In the genomic region with DNA sequence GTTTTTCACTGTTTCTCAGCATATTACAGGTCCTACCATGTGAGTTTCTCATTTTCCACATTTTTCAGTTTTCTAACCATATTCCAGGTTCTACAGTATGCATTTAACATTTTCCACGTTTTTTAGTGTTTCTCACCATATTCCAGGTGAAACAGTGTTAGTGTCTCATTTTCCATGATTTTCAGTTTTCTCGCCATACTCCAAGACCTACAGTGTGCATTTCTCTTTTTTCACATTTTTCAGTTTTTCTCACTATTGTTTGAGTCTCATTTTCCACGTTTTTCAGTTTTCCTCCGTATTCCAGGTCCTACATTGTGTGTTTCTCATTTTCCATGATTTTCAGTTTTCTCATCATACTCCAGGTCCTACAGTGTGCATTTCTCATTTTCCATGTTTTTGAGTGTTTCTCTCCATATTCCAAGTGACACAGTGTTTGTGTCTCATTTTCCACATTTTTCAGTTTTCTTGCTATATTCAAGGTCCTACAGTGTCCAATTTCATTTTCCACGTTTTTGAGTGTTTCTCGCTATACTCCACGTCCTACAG, we compare ENCODE assay signal across 17 mouse cellular contexts.
A peak's percentile ranks its signal among the peaks of the same experiment; 100 is the strongest.
DNase-seq lines count a peak whose midpoint lies in the region; ATAC-seq and TF ChIP-seq lines count a peak whose summit lies in the region.
"Had no signal": no experiment of that assay in that cellular context is flagged by ENCODE, and none has a peak within 500 bp of the region (broad histone marks: within the 10 kb centered on the region; RNA-seq: fewer than 3 reads in every experiment).

No protein-coding gene starts in this region.

- H3K4me3 ChIP-seq in forebrain, embryonic 12.5 days (replicated peaks) = no peak overlapping the region
- no peak overlapping the region for H3K4me3 ChIP-seq in forebrain, postnatal 0 days (ENCODE audit: low read depth, low read length)
- no peak overlapping the region for H3K4me3 ChIP-seq in kidney, embryonic 16.5 days (ENCODE audit: low read length)
- no peak overlapping the region for H3K4me3 ChIP-seq in intestine, postnatal 0 days (ENCODE audit: low read depth, low read length)
- H3K4me3 ChIP-seq: heart, embryonic 15.5 days; hindbrain, embryonic 12.5 days; limb, embryonic 13.5 days had no signal

- no peaks in the 10 kb centered on the region for H3K4me1 ChIP-seq in forebrain, embryonic 12.5 days
- H3K4me1 ChIP-seq in forebrain, postnatal 0 days (ENCODE audit: insufficient read depth) = no peaks in the 10 kb centered on the region
- no peaks in the 10 kb centered on the region for H3K4me1 ChIP-seq in kidney, embryonic 16.5 days (ENCODE audit: insufficient read depth, low read length)
- no peaks in the 10 kb centered on the region for H3K4me1 ChIP-seq in intestine, postnatal 0 days (replicated peaks; ENCODE audit: control insufficient read depth, insufficient read depth, low read length)
- H3K4me1 ChIP-seq: heart, embryonic 15.5 days; hindbrain, embryonic 12.5 days; limb, embryonic 13.5 days had no signal

- TF ChIP-seq CTCF in forebrain, postnatal 0 days (IDR thresholded peaks at IDR 0.05; ENCODE audit: low read depth) = no peak
- no peak for TF ChIP-seq CTCF in intestine, postnatal 0 days (IDR thresholded peaks at IDR 0.05; ENCODE audit: low read depth)

- no peaks in the 10 kb centered on the region for H3K27me3 ChIP-seq in forebrain, embryonic 12.5 days
- H3K27me3 ChIP-seq in forebrain, postnatal 0 days (ENCODE audit: insufficient read depth, low read length) = no peaks in the 10 kb centered on the region
- H3K27me3 ChIP-seq in kidney, embryonic 16.5 days (ENCODE audit: insufficient read depth, low read length) = no peaks in the 10 kb centered on the region
- H3K27me3 ChIP-seq in intestine, postnatal 0 days (replicated peaks; ENCODE audit: control insufficient read depth, insufficient read depth, low read length) = no peaks in the 10 kb centered on the region
- H3K27me3 ChIP-seq: heart, embryonic 15.5 days; hindbrain, embryonic 12.5 days; limb, embryonic 13.5 days had no signal

- intact Hi-C loops in left cerebral cortex, postnatal 14 days (cut with DNase I) = no loop called here

- ATAC-seq in forebrain, embryonic 12.5 days (ENCODE audit: low FRiP score) = 0 out of 2 replicates have a peak, but pooled peaks have one; percentile 69
- ATAC-seq in forebrain, postnatal 0 days = no peak
- ATAC-seq in kidney, embryonic 16.5 days (ENCODE audit: low FRiP score, low TSS enrichment) = no peak
- peak; percentile 56; the same call in 1 of the 2 replicates for ATAC-seq in intestine, postnatal 0 days
- ATAC-seq: activated CD4-positive, CD25-positive, alpha-beta regulatory T cell, adult 4 months; forebrain, embryonic 16.5 days; liver, postnatal 0 days had no signal

- DNase-seq in forebrain, postnatal 0 days = no peak
- DNase-seq in kidney, postnatal 14 days = peak; percentile 51
- DNase-seq in CD4-positive helper T cell, adult 2 months (ENCODE audit: low read depth, low spot score) = peak; percentile 8
- DNase-seq in left cerebral cortex, postnatal 14 days (ENCODE audit: low spot score in 2 of 2) = no peak
- no peak for DNase-seq in urinary bladder, adult 2 months (ENCODE audit: low spot score)
- DNase-seq: cerebellum, adult 11 months; gastrocnemius, postnatal 36 days; liver, postnatal 0 days had no signal

- 63% methylated on average over 7 of the region's 7 CpGs for WGBS in forebrain, embryonic 12.5 days
- WGBS in forebrain, postnatal 0 days = 80% methylated on average over 7 of the region's 7 CpGs
- WGBS in kidney, embryonic 16.5 days = 78% methylated on average over 7 of the region's 7 CpGs
- WGBS in intestine, postnatal 0 days = 77% methylated on average over 7 of the region's 7 CpGs

- no peak overlapping the region for H3K4me2 ChIP-seq in forebrain, embryonic 12.5 days
- H3K4me2 ChIP-seq in forebrain, postnatal 0 days (ENCODE audit: low read depth) = no peak overlapping the region
- H3K4me2 ChIP-seq in kidney, embryonic 16.5 days (replicated peaks; ENCODE audit: low read depth, low read length) = no peak overlapping the region
- H3K4me2 ChIP-seq in intestine, postnatal 0 days (replicated peaks; ENCODE audit: low read depth) = no peak overlapping the region
- H3K4me2 ChIP-seq: heart, embryonic 15.5 days; hindbrain, embryonic 12.5 days; limb, embryonic 13.5 days had no signal

- H3K27ac ChIP-seq in forebrain, embryonic 12.5 days = no peak overlapping the region
- no peak overlapping the region for H3K27ac ChIP-seq in forebrain, postnatal 0 days (ENCODE audit: low read depth, low read length)
- H3K27ac ChIP-seq in kidney, embryonic 16.5 days (ENCODE audit: low read length) = no peak overlapping the region
- H3K27ac ChIP-seq in intestine, postnatal 0 days (ENCODE audit: low read depth, low read length) = no peak overlapping the region
- H3K27ac ChIP-seq: heart, embryonic 15.5 days; hindbrain, embryonic 12.5 days; limb, embryonic 13.5 days had no signal

- H3K9me3 ChIP-seq in forebrain, embryonic 12.5 days = peaks cover 60% of the 10 kb centered on the region
- peaks cover 41% of the 10 kb centered on the region for H3K9me3 ChIP-seq in forebrain, postnatal 0 days (ENCODE audit: low read length)
- H3K9me3 ChIP-seq in kidney, embryonic 16.5 days (ENCODE audit: low read length) = peaks cover 46% of the 10 kb centered on the region
- peaks cover 25% of the 10 kb centered on the region for H3K9me3 ChIP-seq in intestine, postnatal 0 days (ENCODE audit: control insufficient read depth)

- H3K9ac ChIP-seq in forebrain, embryonic 12.5 days = no peak overlapping the region
- H3K9ac ChIP-seq in forebrain, postnatal 0 days = no peak overlapping the region
- H3K9ac ChIP-seq in kidney, embryonic 16.5 days (replicated peaks; ENCODE audit: low read length) = no peak overlapping the region
- no peak overlapping the region for H3K9ac ChIP-seq in intestine, postnatal 0 days (ENCODE audit: low read depth, low read length)
- H3K9ac ChIP-seq: heart, embryonic 15.5 days; hindbrain, embryonic 12.5 days; limb, embryonic 13.5 days; liver, postnatal 0 days had no signal

- no peaks in the 10 kb centered on the region for H3K36me3 ChIP-seq in forebrain, embryonic 12.5 days (replicated peaks)
- H3K36me3 ChIP-seq in forebrain, postnatal 0 days (ENCODE audit: insufficient read depth) = no peaks in the 10 kb centered on the region
- no peaks in the 10 kb centered on the region for H3K36me3 ChIP-seq in kidney, embryonic 16.5 days (ENCODE audit: insufficient read depth, low read length)
- no peaks in the 10 kb centered on the region for H3K36me3 ChIP-seq in intestine, postnatal 0 days (ENCODE audit: control insufficient read depth, insufficient read depth)
- H3K36me3 ChIP-seq: G1E; heart, embryonic 15.5 days; hindbrain, embryonic 12.5 days; limb, embryonic 13.5 days had no signal

Comparison
In these comparisons a context has a peak if more than half of its experiments do, and no peak if none do; other contexts are left out.
1. ATAC-seq: peak in forebrain, embryonic 12.5 days (single experiment) and intestine, postnatal 0 days (single experiment); none in forebrain, postnatal 0 days (single experiment) and kidney, embryonic 16.5 days (single experiment).
2. DNase-seq: peak in kidney, postnatal 14 days (single experiment) and CD4-positive helper T cell, adult 2 months (single experiment); none in forebrain, postnatal 0 days (single experiment), left cerebral cortex, postnatal 14 days (0 of 2) and urinary bladder, adult 2 months (single experiment).